Mouse (Mus musculus) layer of hippocampus, postnatal 10 days (tissue): ENCODE data around the gene Sbf2. TPM values are rescaled to one million over a fixed set of nuclear protein-coding genes. Genes with fewer than 3 reads are reported as not detected.
"Not testable (repeated sequence)": the region's sequence is repeated elsewhere in the genome, so short reads cannot be mapped to it uniquely, and the experiment has no call there.

Source experiments
- DNase-seq, 2 experiments: peaks; one replicate each; pipeline ENCODE4 v3.0.0; 2021; ENCODE audit warnings: low spot score in 2 of 2
- total RNA-seq, 2 experiments: library from RNA; stranded (reverse); gene quantifications; 2 replicates each; pipeline ENCODE4 v1.2.3; 2021

Gene Sbf2
- total RNA-seq, 2 experiments from 2014 or later = 82.9 to 86.0 TPM

DNA sequence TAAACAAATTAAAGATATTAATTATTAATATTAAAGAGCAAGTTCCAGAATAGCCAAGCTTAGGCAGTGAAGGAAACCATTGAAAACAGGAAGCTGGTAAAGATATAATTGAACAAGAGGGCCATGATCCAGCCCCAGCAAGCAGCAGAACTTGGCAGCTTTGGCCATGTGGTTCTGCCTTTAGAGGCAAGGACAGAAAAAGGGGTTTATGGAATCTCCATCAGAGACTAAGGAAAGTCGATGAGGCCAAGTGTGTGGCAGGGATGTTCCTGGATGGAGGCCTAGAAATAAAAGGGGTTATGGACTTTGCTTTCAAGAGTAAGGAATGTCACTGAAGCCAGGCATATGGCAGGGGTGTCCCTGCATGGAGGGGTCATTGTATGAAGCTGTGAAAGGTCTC lies 198.4 kb downstream of the Sbf2 start:
- DNase-seq = no peak

DNA sequence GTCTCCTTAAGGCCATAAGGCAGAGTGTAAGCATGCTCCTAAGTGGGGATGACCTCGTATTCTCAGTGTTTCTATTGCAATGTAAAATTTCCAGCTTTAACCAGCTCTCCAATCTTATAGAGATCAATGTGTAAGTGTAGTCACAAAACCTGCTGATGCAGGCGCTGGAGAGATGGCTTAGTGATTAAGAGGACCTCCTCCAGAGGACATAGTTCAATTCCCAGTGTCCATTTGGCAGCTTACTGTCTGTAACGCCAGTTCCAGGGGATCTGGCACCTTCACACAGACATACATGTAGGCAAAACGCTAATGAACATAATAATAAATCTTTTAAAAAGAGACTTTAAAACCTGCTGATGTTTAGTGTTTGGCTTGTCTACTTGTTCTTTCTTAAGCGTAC lies 200.4 kb downstream of the Sbf2 start:
- no peak for DNase-seq

DNA sequence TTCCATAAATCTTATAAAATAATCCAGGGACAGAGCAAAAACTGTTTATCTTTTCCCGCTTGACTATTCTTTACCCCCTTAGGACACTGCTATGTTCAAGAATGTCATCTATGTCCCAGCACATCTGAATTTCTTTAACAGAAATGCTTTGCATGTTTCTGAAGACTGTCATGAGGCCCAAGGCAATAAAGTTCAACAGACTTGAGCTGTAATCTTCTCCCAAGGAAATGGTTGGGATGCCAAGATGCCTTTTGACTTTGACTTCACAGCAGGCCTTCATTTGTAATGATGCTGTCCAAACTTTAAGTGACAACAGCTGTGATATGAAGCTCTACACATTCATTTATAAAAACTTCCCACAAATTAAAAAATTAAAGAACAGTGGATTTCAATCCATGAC lies 212.6 kb downstream of the Sbf2 start:
- DNase-seq = no peak

DNA sequence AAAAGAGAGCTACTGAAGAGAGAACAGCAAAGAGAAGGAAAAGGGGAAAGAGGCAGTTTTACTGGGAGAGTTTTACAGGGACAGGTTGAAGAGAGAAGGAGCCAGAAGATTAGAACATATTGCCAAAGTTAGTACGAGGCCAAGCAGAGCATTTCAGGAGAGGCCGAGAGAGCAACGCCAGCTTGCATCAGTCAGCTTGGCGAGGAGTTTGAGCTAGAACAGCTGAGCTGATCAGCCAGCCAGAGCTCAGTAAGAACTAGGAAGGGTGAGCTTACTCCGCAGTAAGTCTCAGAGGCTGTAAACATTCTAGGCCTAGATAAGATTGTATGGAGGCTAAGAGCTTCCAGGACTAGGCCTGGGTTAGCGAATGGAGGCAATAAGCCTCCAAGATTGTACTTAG lies 222.1 kb downstream of the Sbf2 start:
- DNase-seq = no peak

DNA sequence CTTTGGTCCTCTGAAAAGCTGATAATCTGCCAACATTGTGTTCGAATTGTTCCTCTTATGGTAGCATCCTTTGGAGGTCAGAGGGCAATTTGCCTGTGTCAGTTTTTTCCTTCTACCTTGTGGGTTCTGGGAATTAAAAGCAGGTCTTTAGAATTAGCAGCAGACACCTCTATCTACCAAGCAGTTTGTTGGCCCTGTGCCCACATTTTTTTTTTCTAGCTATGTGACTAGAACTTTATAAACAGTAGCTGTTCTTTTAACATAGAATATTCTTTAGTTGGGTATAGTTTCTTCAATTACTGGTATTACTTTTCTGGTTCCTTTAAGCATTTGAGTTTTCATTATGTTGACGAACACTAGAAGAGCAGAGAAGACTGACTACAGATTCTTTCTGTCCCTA lies 223.1 kb downstream of the Sbf2 start:
- DNase-seq = no peak

DNA sequence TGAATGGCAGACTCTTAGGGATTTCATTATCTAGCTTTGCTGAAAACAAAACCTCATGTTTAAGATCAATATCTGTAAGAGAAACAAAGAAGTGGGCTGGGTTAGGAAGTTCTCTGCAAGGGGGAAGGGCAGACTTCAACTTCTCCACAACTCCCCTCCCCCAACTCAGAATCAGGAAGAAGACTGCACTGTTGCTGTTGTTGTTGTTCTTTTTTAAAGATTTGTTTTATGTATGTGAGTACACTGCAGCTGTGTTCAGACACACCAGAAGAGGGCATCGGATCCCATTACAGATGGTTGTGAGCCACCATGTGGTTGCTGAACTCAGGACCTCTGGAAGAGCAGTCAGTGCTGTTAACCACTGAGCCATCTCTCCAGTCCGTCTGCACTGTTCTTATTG lies 225.8 kb downstream of the Sbf2 start:
- not testable (repeated sequence) for DNase-seq

DNA sequence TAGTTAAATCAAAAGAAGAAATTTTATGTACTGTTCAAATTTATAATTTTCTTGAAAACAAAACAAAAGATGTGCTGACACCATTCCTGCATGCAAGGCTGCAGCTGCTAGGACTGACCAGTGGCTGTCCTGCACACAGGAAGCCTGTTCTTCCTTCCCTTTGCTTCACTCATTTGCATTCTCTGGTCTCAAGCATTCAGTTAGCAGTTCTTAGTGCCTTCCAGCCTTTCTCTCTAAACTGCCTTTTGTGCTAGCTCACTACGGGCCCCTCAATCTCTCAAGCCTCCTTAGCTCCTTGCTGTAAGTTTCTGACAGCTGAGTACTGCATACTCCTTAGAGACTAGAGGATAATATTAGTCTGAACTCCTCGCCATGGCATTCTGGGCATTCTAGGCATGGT lies 227.2 kb downstream of the Sbf2 start:
- DNase-seq = no peak

DNA sequence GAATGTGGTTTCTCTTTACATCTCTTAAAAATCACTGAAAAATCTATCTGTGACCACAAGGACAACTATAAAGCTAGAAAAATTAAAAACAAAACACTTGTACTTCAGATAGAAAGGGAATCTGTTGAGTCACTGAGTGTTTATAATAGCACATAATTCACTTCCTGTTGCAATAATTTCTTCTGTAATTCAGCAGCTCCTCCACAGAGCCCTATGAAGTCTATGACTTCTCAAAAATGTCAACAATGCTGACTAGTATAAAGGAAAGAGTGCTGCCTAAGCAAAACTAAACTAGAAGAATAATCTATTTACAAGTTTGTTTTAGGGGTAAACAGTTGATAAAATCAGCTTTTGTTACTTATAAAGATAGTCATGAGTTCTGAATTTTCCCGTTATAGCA lies 229.2 kb downstream of the Sbf2 start:
- DNase-seq = no peak

DNA sequence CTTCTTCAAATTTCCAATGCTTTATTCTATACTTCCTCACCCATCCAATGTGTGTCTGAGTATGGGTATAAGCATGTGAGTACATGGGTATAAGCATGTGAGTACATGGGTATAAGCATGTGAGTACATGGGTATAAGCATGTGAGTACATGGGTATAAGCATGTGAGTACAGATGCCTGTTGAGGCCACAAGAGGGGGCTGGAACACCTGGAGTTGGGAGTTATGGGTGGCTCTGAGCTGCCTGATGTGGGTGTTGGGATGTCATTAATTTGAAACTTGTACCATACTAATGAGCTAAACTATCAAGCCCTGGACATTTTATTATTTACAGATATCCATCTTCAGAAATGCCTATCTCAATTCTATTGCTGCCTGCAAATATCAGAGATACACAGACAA lies 230.4 kb downstream of the Sbf2 start:
- DNase-seq = no peak

DNA sequence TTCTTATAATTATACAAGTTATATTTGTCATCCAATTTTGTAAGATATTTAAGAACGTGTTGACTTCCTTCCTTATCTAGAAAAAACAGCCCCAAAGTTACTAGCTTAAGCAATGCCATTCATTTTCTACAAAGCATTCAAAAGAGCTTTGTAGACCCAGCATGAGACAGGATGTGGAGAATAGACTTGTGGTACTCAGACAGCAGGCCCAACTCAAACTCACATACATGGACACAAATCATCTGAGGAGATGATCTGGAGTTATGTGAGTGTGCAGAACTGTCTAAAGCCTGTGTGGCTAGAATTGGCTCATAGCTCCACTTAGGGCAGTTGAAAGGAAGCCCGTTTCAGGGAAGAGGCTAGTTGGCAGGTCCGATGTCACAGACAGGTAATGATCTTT lies 233.1 kb downstream of the Sbf2 start:
- DNase-seq = no peak

DNA sequence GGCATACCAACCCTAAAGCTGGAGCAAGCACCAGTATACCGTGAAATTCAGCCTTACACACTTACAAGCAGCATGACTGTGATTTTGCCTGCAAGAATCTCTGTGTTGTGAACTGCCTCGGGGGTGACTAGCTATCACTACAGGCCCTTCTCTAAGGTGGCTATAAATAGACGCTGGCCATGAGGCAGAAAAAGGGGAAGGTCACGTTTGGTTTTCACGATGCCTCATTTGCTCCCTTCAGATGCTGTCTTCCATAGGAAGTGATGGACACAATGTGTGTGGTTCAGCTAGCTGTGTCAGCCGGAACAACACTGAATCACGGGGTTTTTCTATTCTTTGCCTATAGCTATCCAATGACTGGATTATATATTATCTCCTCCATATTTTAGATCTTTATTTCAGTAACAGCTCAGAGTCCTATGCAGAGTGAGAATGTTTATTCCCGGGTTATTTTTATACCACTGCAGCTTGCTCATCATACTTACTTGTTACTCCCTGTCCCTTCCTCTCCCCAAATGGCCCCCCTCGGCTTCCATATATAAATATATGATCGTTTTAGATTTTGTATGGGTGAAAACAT lies 235.3 kb downstream of the Sbf2 start:
- DNase-seq = no peak

DNA sequence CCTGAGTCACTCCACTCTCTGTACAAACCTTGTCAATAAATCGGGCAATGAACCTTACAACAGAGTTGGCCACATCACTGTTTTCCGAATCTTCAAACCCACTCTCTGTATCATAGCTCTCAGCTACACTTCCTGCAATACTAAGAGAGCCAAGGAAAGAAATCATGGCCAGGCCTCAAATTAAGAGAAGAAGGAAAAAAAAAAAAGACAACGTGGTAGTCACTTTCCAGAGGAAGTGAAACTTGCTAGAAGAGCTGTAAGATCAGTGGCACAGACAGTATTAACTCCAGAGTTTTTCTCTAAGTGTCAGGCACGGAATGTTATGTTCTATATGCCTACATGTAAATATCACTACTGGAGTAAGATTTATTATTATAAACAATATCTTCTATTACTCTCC lies 242.2 kb downstream of the Sbf2 start:
- DNase-seq = no peak

DNA sequence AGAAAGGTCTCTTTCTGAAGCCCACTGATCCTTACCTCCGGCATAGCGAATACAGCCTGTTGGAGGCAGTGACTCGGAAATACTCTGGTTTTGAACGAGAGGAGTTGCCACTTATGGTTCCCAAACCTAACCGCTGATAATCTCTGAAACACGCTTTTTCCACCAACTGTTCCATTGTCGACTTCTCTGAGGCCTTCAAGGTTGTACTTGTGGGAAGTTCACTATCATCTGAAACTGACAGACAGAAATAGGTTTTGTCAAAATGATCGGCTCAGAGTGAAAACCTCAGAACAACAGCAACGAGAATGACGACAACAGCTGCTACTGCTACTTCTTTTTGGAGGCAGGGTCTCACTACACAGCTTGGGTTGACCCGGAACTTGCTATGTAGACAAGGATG lies 252.7 kb downstream of the Sbf2 start:
- DNase-seq = no peak

DNA sequence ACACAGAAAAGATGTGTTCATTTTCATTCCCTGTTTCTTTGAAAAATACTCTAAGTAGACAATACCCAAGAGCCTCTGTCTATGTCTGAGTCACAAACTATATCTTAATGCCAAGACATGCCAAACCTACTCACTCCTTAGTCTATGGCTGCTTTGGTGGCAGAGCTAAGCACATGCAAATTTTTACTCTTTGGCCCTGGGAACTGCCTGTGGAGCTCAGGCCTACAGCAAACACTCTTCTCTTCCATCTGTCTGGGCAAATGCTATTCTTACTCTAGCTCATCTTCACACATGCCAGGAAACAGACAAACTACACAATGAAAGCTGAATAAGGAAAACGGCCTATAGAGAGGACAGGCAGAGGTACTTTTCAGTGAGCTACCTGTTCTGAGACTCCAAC lies 253.2 kb downstream of the Sbf2 start:
- no peak for DNase-seq

DNA sequence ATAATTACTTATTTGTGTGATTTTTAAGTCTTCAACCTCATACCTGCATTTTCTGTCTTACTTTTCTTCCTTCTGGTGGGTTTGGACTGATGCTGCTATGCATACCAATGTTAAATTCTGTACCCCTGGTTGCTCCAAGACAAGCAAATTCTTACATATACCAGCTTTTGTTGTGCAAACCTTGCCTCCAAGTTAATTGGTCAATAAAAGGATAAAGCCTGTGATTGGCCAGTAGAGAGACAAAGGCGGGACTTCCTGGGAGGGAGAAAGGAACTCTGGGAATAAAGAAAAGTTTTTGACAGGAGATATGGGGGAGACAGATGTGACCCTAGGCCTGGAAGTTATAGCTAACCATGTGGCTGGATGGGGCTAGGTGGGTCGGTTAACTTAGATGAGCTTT lies 255.3 kb downstream of the Sbf2 start:
- DNase-seq = no peak

DNA sequence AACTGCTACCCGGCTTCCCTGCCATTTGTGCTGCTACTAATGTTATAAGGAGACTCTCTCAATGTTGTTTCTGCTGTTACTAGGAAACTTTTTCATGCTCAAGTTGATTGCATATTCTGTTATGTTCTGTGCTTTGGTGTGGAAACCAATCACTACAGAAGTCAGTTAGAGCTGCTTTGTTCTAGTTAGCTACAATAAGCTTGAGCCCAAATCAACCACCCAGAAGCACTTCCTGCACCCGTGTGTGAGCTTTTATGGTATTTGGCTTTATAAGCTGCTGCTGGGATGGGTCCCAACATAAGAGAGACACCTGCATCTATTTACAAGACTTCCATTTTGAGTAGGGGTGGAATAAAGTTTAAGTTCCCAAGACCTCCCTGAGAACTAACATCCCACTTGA lies 260.8 kb downstream of the Sbf2 start:
- DNase-seq = no peak

DNA sequence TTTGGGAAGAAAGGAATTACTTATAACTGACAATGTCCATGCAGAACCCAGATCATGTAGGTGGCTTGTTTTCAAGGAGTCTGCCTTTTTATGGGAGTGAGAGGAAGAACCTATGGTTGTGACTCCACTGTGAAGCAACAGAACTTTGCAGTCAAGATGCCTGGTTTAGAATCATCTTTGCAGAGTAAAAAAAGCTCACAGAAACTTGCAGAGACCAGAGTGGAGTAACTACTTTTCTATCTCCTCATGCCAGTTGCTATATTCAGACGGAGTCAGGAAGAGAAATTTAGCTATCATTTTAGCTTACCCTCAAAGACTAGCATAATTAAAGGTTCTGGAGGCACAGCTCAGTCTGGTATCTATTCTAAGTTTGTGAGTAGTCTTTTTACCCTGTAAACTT lies 267.5 kb downstream of the Sbf2 start:
- DNase-seq = no peak

DNA sequence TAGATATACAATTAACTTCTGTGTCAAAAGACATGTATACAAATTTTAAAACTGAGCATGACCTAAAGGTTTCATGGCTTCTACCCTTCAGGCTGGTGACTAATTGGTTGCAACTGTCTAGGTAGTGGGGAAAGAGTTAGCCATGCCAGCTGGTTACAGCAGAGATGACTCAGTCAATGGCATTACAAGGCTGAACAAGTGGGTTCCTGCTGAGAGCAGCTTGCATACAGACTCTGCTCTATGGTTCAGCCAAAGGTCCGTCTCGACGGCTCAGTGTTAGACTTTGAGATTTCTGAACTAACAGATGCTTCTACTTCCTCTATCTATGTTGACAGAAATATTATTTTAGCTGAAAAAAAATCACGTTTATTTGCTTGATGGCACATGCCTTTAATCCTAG lies 277.1 kb downstream of the Sbf2 start:
- no peak for DNase-seq

DNA sequence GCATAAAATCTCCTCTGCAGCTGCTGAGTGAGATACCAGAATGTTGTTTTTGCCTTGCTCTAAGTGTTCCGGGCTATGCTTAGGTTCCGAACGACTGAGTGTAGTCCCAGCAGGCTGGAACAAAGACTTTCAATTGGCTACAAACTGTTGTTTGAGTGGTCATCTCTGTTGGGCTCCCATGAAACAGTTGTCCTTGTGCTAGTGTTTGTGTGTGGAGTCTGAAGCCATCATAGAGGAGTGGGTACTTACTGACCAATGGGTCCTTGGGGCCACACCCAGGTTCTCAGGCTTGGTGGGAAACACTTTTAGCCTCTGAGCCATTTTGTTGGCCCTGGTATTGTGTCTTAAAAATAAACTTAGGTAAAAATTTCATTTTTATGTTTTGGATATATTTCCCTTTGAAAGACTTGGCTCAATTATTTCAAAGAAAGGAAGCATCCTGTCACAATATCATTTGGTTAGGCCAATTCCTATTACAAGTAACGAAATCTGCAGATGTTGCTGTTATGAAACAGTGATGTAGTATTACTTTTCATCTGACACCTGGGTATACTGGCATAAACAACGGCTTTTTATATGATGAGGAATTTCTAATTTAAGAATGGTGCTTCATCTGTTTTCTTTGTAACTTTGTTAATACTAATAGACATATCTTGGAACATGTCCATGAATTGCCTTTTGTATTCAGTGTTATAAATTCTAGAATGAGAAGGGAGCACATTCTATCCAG lies 289.2 kb downstream of the Sbf2 start:
- no peak for DNase-seq

DNA sequence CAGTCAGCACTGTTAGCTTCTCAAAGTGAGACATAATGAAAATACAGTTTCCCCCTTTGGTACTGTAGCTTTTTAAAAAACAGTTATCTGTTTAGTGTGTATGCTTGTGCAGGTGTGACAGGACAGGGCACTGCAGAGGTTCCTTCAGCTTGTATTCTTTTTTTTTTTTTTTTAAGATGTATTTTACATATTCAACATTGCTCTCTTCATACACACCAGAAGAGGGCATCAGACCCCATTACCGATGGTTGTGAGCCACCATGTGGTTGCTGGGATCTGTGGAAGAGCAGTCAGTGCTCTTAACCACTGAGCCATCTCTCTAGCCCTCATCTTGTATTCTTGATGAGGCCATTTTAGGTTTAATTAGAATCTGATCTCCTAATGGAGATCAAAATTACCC lies 289.9 kb downstream of the Sbf2 start:
- DNase-seq = no peak

DNA sequence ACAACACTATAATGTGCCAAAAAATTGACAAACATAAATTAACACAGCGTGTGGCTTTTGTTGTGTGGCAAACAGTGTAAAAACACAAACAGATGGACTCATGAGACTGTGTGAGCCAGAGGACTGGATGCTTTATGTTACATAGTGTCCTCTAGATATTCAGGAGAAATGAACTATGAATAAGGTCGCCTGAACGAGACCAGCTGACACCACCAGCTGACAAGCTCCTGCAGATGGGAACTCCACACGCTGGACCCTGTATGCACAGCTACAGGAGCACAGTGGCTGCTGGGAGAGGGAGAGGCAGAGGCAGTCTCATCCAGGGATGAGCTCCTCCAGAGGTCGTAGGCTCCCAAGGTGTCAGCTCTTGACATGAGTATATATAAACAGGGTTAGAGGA lies 293.6 kb downstream of the Sbf2 start:
- DNase-seq = no peak

DNA sequence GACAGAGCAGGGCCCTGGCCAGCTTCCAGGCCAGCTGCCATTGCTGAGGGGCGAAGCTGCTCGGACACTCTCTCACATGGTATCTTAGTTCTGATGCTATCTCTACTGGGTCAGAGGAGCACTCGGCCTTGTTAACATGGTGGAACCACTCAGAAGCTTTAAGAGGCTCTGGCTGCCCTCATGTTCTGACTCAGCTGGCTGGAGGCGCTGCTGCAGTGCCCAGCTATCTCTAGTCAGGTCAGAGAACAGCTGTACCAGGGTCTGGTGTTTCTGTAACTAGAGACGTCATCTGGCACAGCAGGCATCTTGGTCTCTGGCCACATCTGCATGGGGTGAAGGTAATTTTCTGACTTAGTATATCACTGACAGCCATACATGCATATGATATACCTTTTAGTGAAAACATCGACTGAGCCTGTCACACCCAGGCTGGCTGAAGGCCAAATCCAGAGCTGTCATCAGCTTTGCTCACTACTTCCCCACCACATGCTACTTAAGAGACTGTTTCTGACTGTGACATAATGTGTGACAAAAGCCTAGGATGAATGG lies 295.7 kb downstream of the Sbf2 start:
- DNase-seq = no peak

DNA sequence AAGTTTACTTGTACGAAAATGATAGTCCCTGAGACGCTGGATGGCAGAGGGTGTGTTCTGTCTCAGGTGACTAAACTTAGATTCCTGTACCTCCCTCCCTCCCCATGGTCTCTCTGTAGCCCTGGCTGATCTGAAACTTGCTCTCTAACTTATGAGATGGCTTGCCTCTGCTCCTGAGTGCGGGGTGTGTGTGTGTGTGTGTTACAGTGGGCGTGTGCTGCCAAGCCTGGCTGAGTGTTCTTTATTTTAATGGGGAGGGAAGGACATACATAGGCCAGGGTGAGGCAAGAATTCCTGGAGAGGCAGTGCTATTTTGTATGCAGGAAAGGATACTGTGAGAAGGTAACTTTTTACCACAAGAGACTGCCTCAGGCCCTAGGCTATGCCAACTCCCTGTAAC lies 297.3 kb downstream of the Sbf2 start:
- DNase-seq = no peak
